Mouse (Mus musculus): ENCODE measurements around the gene Rps6ka5. TPM values are rescaled to one million over a fixed set of nuclear protein-coding genes. Genes with fewer than 3 reads are reported as not detected.

Rps6ka5 gene
- total and polyA plus RNA-seq, 3 experiments, result 0.92 to 3.3 TPM; not detected in 1

Other genes starting within 250 kb of the Rps6ka5 start
- gene Ttc7b, start 206.2 kb downstream of the Rps6ka5 start, total RNA-seq (2012; rRNA removed), result 9.8 and 11.7 TPM in 2 replicates
- 10 to 100 TPM in 1 of 2 experiments, not detected in 1; 23.7 TPM for gene Ttc7b, start 206.2 kb downstream of the Rps6ka5 start, polyA plus RNA-seq (2012; ENCODE audit: insufficient read depth in 1 of 2, insufficient read length in 2 of 2, low read depth in 1 of 2, low replicate concordance in 2 of 2, missing spikeins in 1 of 2)
- gene Dglucy, start 52.1 kb upstream of the Rps6ka5 start, total RNA-seq (2012; rRNA removed), result not detected in 2 replicates
- under 1 TPM in 1 of 2 experiments, not detected in 1; 0.03 TPM for gene Dglucy, start 52.1 kb upstream of the Rps6ka5 start, polyA plus RNA-seq (2012; ENCODE audit: insufficient read depth in 1 of 2, insufficient read length in 2 of 2, low read depth in 1 of 2, low replicate concordance in 2 of 2, missing spikeins in 1 of 2)
- gene Gpr68, start 181.2 kb upstream of the Rps6ka5 start, total RNA-seq (2012; rRNA removed), result 0.04 TPM in 1 of 2 replicates, not detected in the other
- gene Gpr68, start 181.2 kb upstream of the Rps6ka5 start, polyA plus RNA-seq (2012; ENCODE audit: insufficient read depth in 1 of 2, insufficient read length in 2 of 2, low read depth in 1 of 2, low replicate concordance in 2 of 2, missing spikeins in 1 of 2), result not detected

Data from MEL (cell line).